Mouse (Mus musculus): ENCODE data around the gene Adamts2.
A peak's percentile ranks its signal among the peaks of the same experiment; 100 is the strongest.

Adamts2 gene

GRCm38 (mm10) chr11:50850177-50850735 lies 248.4 kb downstream of the Adamts2 start, which contains the start of gene Grm6:
Gene Grm6, plus strand, starts transcription at chr11:50850685.
- DNase-seq, result no peak

DNA sequence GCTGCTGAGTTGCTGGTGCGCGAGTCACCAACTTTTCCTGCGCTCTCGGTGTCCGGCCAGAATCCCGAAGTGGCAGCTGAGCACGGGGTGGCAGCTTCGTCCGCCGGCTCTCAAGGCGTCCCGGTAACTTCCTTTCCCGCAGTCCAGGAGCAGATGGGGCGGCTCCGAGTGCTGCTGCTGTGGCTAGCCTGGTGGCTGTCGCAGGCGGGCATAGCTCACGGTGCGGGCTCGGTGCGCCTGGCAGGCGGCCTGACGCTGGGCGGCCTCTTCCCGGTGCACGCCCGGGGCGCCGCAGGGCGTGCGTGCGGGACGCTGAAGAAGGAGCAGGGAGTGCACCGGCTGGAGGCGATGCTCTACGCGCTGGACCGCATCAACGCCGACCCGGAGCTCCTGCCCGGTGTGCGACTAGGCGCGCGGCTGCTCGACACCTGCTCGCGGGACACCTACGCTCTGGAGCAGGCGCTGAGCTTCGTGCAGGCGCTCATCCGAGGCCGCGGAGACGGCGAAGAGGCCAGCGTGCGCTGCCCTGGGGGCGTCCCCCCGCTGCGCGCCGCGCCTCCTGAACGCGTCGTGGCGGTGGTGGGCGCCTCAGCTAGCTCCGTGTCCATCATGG lies 249.2 kb downstream of the Adamts2 start:
- DNase-seq, result peak in 1 of 2 experiments; percentile 9
